Mouse (Mus musculus) kidney, postnatal 0 days (tissue): ENCODE measurements around the gene Tab2. TPM values are rescaled to one million over a fixed set of nuclear protein-coding genes. Genes with fewer than 3 reads are reported as not detected.
A peak's percentile ranks its signal among the peaks of the same experiment; 100 is the strongest.

Source experiments
- ATAC-seq: fragments of 200-750 bp; cut with Nextera tagmentation; replicated peaks from 2 replicates; pipeline ENCODE4 v1.8.0; 2017; ENCODE audit warnings: low read depth, moderate number of reproducible peaks, moderate TSS enrichment, moderate library complexity; ENCODE audit not compliant: low FRiP score
- DNase-seq: peaks from one replicate; pipeline ENCODE4 v3.0.0-alpha.2; 2016; ENCODE audit warnings: low spot score
- H3K27ac ChIP-seq: fragments of 300-500 bp; sonication (generic); 2 replicates; pipeline ENCODE4 v1.5.1; 2014; ENCODE audit warnings: mild to moderate bottlenecking
- H3K27me3 ChIP-seq: fragments of 300-500 bp; sonication (generic); 2 replicates; pipeline ENCODE4 v1.6.1; 2014; ENCODE audit warnings: low read length, mixed read lengths; ENCODE audit not compliant: insufficient read depth
- H3K36me3 ChIP-seq: fragments of 300-500 bp; sonication (generic); 2 replicates; pipeline ENCODE4 v1.6.1; 2014; ENCODE audit warnings: low read length, mixed read lengths; ENCODE audit not compliant: insufficient read depth
- H3K4me1 ChIP-seq: fragments of 300-500 bp; sonication (generic); replicated peaks from 2 replicates; pipeline ENCODE4 v1.6.1; 2014; ENCODE audit warnings: antibody characterized with exemption, low read length, mixed read lengths; ENCODE audit not compliant: insufficient read depth
- H3K4me2 ChIP-seq: fragments of 300-500 bp; sonication (generic); 2 replicates; pipeline ENCODE4 v1.6.1; 2014; ENCODE audit warnings: mild to moderate bottlenecking, low read length, moderate library complexity, mixed read lengths
- H3K4me3 ChIP-seq: fragments of 300-500 bp; sonication (generic); replicated peaks from 2 replicates; pipeline ENCODE4 v1.5.1; 2014; ENCODE audit warnings: low read depth, low read length
- H3K9ac ChIP-seq: fragments of 300-500 bp; sonication (generic); 2 replicates; pipeline ENCODE4 v1.6.1; 2014; ENCODE audit warnings: low read depth, low read length
- H3K9me3 ChIP-seq: fragments of 300-500 bp; sonication (generic); replicated peaks from 2 replicates; pipeline ENCODE4 v1.6.1; 2016; ENCODE audit warnings: low read length, inconsistent platforms, mixed read lengths
- CTCF ChIP-seq: IDR thresholded peaks from 2 replicates; pipeline ENCODE4 v1.5.1; 2016; ENCODE audit warnings: antibody characterized with exemption, low read depth, mild to moderate bottlenecking, moderate library complexity
- WGBS: fragments of 180-500 bp; shearing (Covaris S2); extraction: QIAGEN DNeasy Blood & Tissue Kit; methylation state at CpG from one replicate; pipeline ENCODE4 v1.1.7; 2014; 5-methylcytosine and 5-hydroxymethylcytosine counted together
- polyA plus RNA-seq: library from polyadenylated mRNA; unstranded; fragments of >200 nt; fragmentation: Nextera tagmentation; extraction: Ambion mirVana; gene quantifications from 2 replicates; pipeline ENCODE4 v1.2.1, GENCODE M21; 2015

Tab2 gene
- polyA plus RNA-seq = 20.4 and 20.9 TPM in 2 replicates

DNA sequence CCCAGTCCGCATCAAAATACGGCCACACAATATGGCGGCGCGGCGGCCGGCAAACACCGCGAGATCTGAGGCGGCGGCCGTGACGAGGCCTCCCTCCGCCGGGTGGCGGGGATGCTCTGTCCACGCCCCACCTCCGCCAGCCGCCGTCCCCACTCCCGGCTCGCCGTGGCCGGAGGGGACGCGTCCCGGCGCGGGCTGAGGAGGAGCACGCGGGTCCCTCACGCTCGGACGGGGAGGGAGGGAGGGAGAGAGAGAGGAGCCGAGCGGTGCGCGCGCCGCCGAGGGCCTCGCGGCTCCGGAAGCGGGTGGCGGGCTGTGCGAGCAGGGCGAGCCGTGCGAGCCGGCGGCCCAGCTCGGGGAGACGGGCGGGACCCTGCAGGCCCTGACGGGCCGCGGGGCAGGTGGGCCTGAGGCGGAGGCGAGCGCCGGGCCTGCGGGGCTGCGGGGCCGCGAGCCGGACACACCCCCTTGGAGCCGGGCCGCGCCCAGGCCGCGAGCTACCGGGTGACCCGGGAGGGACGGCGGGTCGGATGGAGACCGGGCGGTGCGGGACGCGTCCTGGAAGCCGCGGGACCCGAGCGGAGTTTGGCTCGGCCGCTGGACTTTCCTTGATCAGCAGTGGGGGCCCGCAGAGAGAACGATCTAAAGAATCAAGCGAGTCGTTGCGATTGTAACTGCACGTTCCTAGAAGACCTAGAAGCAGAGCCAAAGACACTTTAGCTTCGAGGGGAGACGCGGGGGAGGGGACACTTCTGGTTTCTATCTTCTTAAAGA is at the start of gene Tab2:
Gene Tab2 (minus strand): TSS at position 3 of the 774 bp plus-strand sequence.
- H3K4me1 ChIP-seq = peaks cover 8% of the 10 kb centered on the region; the same call in 1 of the 2 replicates
- peak; percentile 98 for ATAC-seq
- under 1% methylated on average over 78 of the region's 97 CpGs for WGBS

DNA sequence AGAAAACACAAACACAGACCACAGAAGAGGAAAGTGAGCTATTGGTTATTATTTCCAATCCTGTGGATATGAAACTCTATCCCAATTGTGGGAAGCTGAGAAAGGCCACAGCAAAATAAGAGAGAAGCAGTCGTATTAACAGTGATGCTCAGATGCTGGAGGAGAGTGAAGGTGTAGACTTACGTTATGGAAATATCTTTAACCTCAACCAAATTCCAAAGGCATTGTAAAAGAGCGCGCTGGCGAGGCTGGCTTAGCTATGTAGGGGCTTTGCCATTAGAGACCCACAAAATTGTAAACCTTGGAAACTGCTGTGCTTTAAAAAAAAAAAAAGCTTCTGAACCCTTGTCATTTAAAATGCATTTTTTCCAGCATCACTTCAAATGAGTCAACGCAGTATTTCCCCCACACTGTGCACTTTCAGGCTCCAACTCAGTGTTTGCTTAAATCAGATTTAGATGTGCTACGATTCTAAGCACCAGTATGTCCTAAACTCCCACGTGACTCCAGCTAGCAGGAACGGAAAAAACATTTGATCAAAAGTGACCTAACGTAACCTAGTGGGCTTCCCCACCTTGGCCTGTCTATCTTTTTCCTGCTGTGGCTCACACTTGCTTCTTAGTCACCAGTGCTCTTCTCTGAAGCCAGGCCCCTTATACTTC is 36.4 kb upstream of the Tab2 start:
- H3K9ac ChIP-seq = no peak overlapping the region
- DNase-seq (no peak), ATAC-seq (no peak)
- no peaks in the 10 kb centered on the region for H3K36me3 ChIP-seq
- H3K4me1 ChIP-seq = no peaks in the 10 kb centered on the region
- H3K27me3 ChIP-seq = no peaks in the 10 kb centered on the region
- no peak overlapping the region for H3K4me3 ChIP-seq
- WGBS = 67% methylated on average over 10 of the region's 10 CpGs
- no peak for TF ChIP-seq CTCF
- no peak overlapping the region for H3K27ac ChIP-seq
- H3K9me3 ChIP-seq = no peaks in the 10 kb centered on the region
- H3K4me2 ChIP-seq = no peak overlapping the region

More for the DNA sequence above, at the start of gene Tab2:
- no peaks in the 10 kb centered on the region for H3K9me3 ChIP-seq
- TF ChIP-seq CTCF = no peak
- H3K9ac ChIP-seq = peak within 1 kb of the TSS; percentile 99
- H3K27me3 ChIP-seq = no peaks in the 10 kb centered on the region
- no peaks in the 10 kb centered on the region for H3K36me3 ChIP-seq
- H3K4me3 ChIP-seq = peak within 1 kb of the TSS; percentile 98
- H3K27ac ChIP-seq = peak within 1 kb of the TSS; percentile 99
- peak; percentile 94 for DNase-seq
- H3K4me2 ChIP-seq = peak within 1 kb of the TSS; percentile 68

DNA sequence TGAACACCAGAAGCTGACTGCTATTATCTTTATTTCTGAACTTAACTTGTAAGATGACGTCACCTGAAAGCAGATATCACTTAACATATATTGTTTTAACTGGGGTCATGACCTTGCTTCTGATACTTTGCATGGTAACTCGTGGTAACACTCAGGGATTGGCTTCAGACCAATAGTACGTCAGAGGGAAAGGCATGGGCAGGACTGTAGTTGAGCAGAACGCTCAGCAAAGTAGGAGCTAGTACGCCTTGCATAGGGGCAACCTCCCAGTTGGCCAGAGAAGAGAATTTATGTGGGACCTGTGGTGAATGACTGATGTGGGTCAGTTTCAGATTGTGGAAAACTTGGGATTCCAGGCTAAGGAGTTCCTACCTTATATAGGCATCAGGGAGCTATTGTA is 35.6 kb upstream of the Tab2 start:
- no peak for TF ChIP-seq CTCF
- no peaks in the 10 kb centered on the region for H3K36me3 ChIP-seq
- no peak overlapping the region for H3K9ac ChIP-seq
- no peak overlapping the region for H3K27ac ChIP-seq
- 57% methylated on average over 5 of the region's 5 CpGs for WGBS
- no peaks in the 10 kb centered on the region for H3K4me1 ChIP-seq
- H3K9me3 ChIP-seq = no peaks in the 10 kb centered on the region
- no peak for ATAC-seq
- no peak overlapping the region for H3K4me2 ChIP-seq
- DNase-seq = no peak
- no peak overlapping the region for H3K4me3 ChIP-seq
- H3K27me3 ChIP-seq = no peaks in the 10 kb centered on the region

DNA sequence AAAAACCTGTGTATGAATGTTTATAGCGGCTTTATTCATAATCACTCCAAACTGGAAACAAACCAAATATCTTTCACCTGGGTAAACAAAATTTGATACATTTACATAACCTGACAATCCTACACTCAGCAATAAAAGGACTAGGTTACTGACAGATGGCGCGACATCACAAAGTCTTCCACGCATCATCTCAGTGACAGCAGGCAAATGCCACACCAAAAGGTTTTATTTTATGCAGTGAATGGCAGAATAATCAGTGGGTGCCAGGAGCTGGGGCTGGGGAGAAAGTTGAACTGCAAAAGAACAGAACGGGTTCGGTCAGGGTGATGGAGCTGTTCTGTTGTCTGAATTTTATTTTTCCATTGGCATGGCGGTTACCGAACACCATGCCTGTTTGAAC is 31.5 kb upstream of the Tab2 start:
- Histone ChIP-seq H3K27ac (no peak overlapping the region), H3K4me2 (no peak overlapping the region), H3K4me1 (no peaks in the 10 kb centered on the region), H3K27me3 (no peaks in the 10 kb centered on the region), H3K36me3 (no peaks in the 10 kb centered on the region), H3K9me3 (no peaks in the 10 kb centered on the region), H3K9ac (no peak overlapping the region), H3K4me3 (no peak overlapping the region)
- 84% methylated on average over 8 of the region's 8 CpGs for WGBS
- no peak for TF ChIP-seq CTCF
- DNase-seq = no peak
- no peak for ATAC-seq

DNA sequence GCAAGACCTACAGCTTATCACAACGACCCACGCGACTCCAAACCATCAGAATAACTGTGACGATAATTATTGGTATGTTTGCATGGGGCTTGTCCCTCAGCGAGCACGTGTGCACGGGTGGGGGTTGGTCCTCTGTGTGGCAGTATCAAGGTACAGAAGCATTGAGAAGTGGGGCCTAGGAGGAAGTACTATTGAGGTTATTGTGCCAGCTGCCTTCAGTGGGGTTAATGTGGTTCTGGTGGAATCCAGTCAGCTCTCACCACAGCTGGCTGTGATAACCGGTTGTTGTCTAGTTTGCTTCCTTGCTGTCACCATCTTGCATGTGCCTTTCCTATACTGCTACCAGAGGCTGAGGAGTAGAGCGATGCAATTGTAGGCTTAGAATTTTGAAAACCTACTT is 20.4 kb upstream of the Tab2 start:
- Histone ChIP-seq H3K4me2 (no peak overlapping the region), H3K36me3 (no peaks in the 10 kb centered on the region), H3K9me3 (no peaks in the 10 kb centered on the region), H3K9ac (no peak overlapping the region), H3K4me1 (no peaks in the 10 kb centered on the region), H3K27me3 (no peaks in the 10 kb centered on the region), H3K27ac (no peak overlapping the region), H3K4me3 (no peak overlapping the region)
- ATAC-seq = no peak
- 92% methylated on average over 9 of the region's 9 CpGs for WGBS
- no peak for TF ChIP-seq CTCF
- DNase-seq = no peak

DNA sequence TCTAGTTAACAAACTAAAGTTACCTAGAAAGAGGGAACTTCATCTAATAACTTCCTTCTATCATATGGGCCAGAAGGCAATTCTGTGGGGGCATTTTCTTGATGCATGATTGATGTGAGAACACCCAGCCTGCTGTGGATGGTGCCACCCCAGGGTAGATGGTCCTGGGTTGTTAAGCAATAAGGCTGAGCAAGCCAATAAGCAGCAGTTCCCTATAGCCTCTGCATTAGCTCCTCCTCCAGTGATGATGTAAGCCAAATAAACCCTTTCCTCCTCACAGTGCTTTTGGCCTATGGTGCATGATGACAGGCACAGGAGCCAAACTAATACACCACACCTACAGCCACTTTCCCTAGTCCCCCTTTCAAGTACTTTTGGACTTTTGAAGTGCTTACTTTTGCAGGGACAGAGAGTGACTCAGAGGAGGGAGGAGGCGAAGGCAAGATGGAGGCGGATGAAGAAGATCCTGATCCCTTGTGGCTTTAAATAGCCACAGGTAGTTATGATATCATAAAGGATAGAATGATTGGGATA is 12.8 kb upstream of the Tab2 start:
- H3K9me3 ChIP-seq = no peaks in the 10 kb centered on the region
- TF ChIP-seq CTCF = no peak
- 99% methylated on average over 2 of the region's 2 CpGs for whole genome bisulfite sequencing
- no peaks in the 10 kb centered on the region for H3K27me3 ChIP-seq
- H3K4me1 ChIP-seq = no peaks in the 10 kb centered on the region
- no peak overlapping the region for H3K27ac ChIP-seq
- ATAC-seq (no peak), DNase-seq (no peak)
- no peaks in the 10 kb centered on the region for H3K36me3 ChIP-seq
- H3K9ac ChIP-seq = no peak overlapping the region
- H3K4me2 ChIP-seq = no peak overlapping the region
- H3K4me3 ChIP-seq = no peak overlapping the region
